Mouse (Mus musculus) olfactory bulb, adult 2 months (tissue): Measurements from ENCODE around the gene Pou6f2.

Source experiments
- CTCF ChIP-seq: fragments of 200-500 bp; IDR thresholded peaks from 2 replicates; pipeline ENCODE4 v1.5.1; 2012; ENCODE audit warnings: low read depth, mild to moderate bottlenecking, low read length, moderate library complexity; ENCODE audit not compliant: insufficient read depth
- POLR2A ChIP-seq: fragments of 200-500 bp; IDR thresholded peaks from 2 replicates; pipeline ENCODE4 v1.6.1; 2012; ENCODE audit warnings: mild to moderate bottlenecking, low read depth, low read length, moderate library complexity; ENCODE audit not compliant: insufficient read depth

DNA sequence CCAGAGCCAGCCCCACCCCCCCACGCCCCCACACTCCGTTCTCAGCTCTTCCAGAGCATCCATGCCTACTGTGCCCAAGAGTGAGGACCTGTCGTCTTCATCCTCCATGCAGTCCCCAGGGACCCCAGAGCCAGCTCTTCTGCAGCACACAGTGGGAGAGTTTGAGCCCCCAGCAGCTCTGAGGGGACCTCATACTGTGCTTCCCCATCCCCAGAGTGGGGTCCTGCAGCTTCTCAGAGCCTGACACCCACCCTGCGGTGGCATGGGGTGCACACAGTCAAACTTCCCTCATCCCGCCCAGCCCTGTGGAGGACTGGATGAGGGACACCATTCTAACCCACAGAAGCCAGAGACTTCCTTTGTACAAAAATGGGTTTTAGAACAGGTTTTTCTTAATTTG lies 264.3 kb downstream of the Pou6f2 start:
- TF ChIP-seq POLR2A (no peak), CTCF (no peak)
